Mouse (Mus musculus) hematopoietic stem cell, adult 5-6 weeks (primary cell): ENCODE measurements at regions not wholly inside any gene's neighbourhood (a gene's known extent, or its start where the extent isn't known, plus 50 kb on each side); places are given as distances from the start of the nearest gene placed in this dataset.

Source experiments
- ATAC-seq, 2 experiments: fragments of 125-278 bp in 1 of 2; replicated peaks in 1 of 2; 2 replicates each; pipeline ENCODE4 v1.8.0; 2016 to 2017; ENCODE audit warnings: inconsistent platforms in 2 of 2, mild to moderate bottlenecking in 2 of 2, moderate number of reproducible peaks in 2 of 2, low read depth in 1 of 2, moderate TSS enrichment in 1 of 2; ENCODE audit not compliant: low FRiP score in 2 of 2, poor library complexity in 2 of 2, severe bottlenecking in 2 of 2, insufficient read depth in 1 of 2, low TSS enrichment in 1 of 2

DNA sequence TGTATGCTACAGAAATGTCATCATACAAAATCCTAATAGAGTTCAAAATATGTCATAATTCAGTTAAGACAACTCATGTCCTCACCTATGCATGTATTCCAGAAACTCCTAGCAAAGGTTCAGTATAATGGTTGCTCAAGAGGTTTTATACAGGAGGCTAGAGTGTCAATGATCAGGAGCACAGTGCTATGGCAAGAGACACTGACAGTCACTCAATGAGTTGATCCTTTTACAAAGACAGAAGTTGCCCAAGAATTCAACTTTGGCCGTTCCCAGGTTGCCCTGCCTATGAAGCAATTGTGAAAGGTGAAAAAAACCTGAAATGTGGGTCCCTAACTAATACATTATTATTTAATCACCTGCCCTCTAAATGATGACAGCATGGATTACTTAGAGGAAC lies 850.5 kb downstream of the Efna5 start:
- ATAC-seq, result no peak
